In the genomic region with DNA sequence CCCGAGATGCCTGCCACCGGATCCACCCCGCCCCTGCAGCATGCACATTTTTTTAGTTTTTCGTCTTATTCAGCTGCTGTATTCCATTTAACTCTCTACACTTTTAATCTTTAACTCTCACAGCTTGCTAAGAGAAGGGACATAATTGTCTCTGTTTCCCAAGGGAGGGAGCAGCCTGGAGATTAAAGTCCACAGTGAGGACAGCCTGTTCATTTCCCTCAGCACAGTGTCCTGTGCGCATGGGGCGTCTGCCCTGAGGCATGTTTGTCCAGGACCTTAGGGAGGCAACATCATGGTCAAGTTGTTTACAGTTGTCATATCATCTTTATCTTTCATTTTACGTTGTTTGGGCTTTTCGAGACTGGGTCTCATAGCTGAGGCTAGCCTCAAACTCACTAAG, we compare ENCODE assay signal across 25 mouse cellular contexts. TPM values are rescaled to one million over a fixed set of nuclear protein-coding genes. Genes with fewer than 3 reads are reported as not detected.
A peak's percentile ranks its signal among the peaks of the same experiment; 100 is the strongest.
DNase-seq lines count a peak whose midpoint lies in the region; ATAC-seq and TF ChIP-seq lines count a peak whose summit lies in the region.
"Had no signal": no experiment of that assay in that cellular context is flagged by ENCODE, and none has a peak within 500 bp of the region (broad histone marks: within the 10 kb centered on the region; RNA-seq: fewer than 3 reads in every experiment).

No protein-coding gene starts in this region.

- H3K27ac ChIP-seq in liver, adult 2 months (replicated peaks; ENCODE audit: insufficient read depth, low read depth, low read length): peak overlapping the region; percentile 90
- peak overlapping the region; percentile 60; the same call in 1 of the 2 replicates for H3K27ac ChIP-seq in kidney, postnatal 0 days
- H3K27ac ChIP-seq in liver, postnatal 0 days (ENCODE audit: low read depth): peak overlapping the region; percentile 83
- no peak overlapping the region for H3K27ac ChIP-seq in heart, embryonic 10.5 days
- H3K27ac ChIP-seq: embryonic facial prominence, embryonic 15.5 days; forebrain, embryonic 15.5 days; heart, embryonic 13.5 days; hindbrain, postnatal 0 days; left cerebral cortex, adult 2 months; limb, embryonic 15.5 days had no signal

- WGBS in liver, adult 2 months: 31% methylated on average over 8 of the region's 8 CpGs
- WGBS in kidney, postnatal 0 days: 85% methylated on average over 8 of the region's 8 CpGs
- WGBS in liver, postnatal 0 days (ENCODE audit: insufficient replicate concordance): 74% methylated on average over 8 of the region's 8 CpGs
- 90% methylated on average over 8 of the region's 8 CpGs for WGBS in heart, embryonic 10.5 days

- no peaks in the 10 kb centered on the region for H3K27me3 ChIP-seq in liver, adult 2 months (ENCODE audit: control insufficient read depth, insufficient read depth, low read length)
- H3K27me3 ChIP-seq in kidney, postnatal 0 days (ENCODE audit: insufficient read depth, low read length): no peaks in the 10 kb centered on the region
- H3K27me3 ChIP-seq in liver, postnatal 0 days (ENCODE audit: insufficient read depth, low read length): no peaks in the 10 kb centered on the region
- no peaks in the 10 kb centered on the region for H3K27me3 ChIP-seq in heart, embryonic 10.5 days (ENCODE audit: insufficient read depth, poor library complexity, severe bottlenecking)
- H3K27me3 ChIP-seq: embryonic facial prominence, embryonic 15.5 days; forebrain, embryonic 15.5 days; heart, embryonic 13.5 days; limb, embryonic 15.5 days had no signal

- no peak for TF ChIP-seq CTCF in liver, adult 2 months (IDR thresholded peaks at IDR 0.05; ENCODE audit: low read depth, low read length)
- no peak for TF ChIP-seq CTCF in kidney, postnatal 0 days (IDR thresholded peaks at IDR 0.05; ENCODE audit: low read depth)
- TF ChIP-seq CTCF in liver, postnatal 0 days (IDR thresholded peaks at IDR 0.05; ENCODE audit: low read depth): no peak

- H3K4me2 ChIP-seq in kidney, postnatal 0 days (ENCODE audit: low read length): no peak overlapping the region
- no peak overlapping the region for H3K4me2 ChIP-seq in liver, postnatal 0 days (ENCODE audit: low read depth, low read length)
- H3K4me2 ChIP-seq: embryonic facial prominence, embryonic 15.5 days; forebrain, embryonic 15.5 days; heart, embryonic 13.5 days; limb, embryonic 15.5 days; midbrain, embryonic 11.5 days had no signal

- H3K79me2 ChIP-seq in liver, adult 2 months (ENCODE audit: control insufficient read depth, insufficient read depth, low read length): no peaks in the 10 kb centered on the region

- no peak for TF ChIP-seq POLR2A in liver, adult 2 months (IDR thresholded peaks at IDR 0.05; ENCODE audit: extremely low read depth, insufficient read depth, low read length)

- ATAC-seq in kidney, postnatal 0 days (replicated peaks; ENCODE audit: low FRiP score, low read depth): no peak; the same call in 1 of the 2 replicates
- no peak for ATAC-seq in liver, postnatal 0 days
- ATAC-seq in erythroid progenitor cell, adult 5-6 weeks (replicated peaks; ENCODE audit: low FRiP score, poor library complexity, severe bottlenecking): no peak
- ATAC-seq: forebrain, embryonic 15.5 days; hindbrain, postnatal 0 days had no signal

- peak overlapping the region; percentile 38 for H3K9ac ChIP-seq in liver, adult 2 months (ENCODE audit: low read depth, low read length)
- H3K9ac ChIP-seq in kidney, postnatal 0 days (ENCODE audit: low read depth, low read length): no peak overlapping the region
- H3K9ac ChIP-seq in liver, postnatal 0 days (replicated peaks): no peak overlapping the region
- H3K9ac ChIP-seq: embryonic facial prominence, embryonic 15.5 days; forebrain, embryonic 15.5 days; heart, embryonic 13.5 days; limb, embryonic 15.5 days had no signal

- H3K36me3 ChIP-seq in liver, adult 2 months (ENCODE audit: control insufficient read depth, insufficient read depth, low read length): no peaks in the 10 kb centered on the region
- H3K36me3 ChIP-seq in kidney, postnatal 0 days (ENCODE audit: insufficient read depth, low read length): no peaks in the 10 kb centered on the region
- H3K36me3 ChIP-seq in liver, postnatal 0 days (replicated peaks; ENCODE audit: insufficient read depth, low read length): no peaks in the 10 kb centered on the region
- H3K36me3 ChIP-seq in heart, embryonic 10.5 days: 0 out of 2 replicates have a peak, but pooled peaks cover 2% of the 10 kb centered on the region
- H3K36me3 ChIP-seq: embryonic facial prominence, embryonic 15.5 days; forebrain, embryonic 15.5 days; limb, embryonic 15.5 days had no signal

- DNase-seq in liver, adult 2 months (ENCODE audit: extremely low read depth, low read depth, low spot score): peak; percentile 95
- DNase-seq in liver: no peak
- DNase-seq in kidney, adult 18-20 months: peak; percentile 78
- DNase-seq in kidney, postnatal 0 days (ENCODE audit: low spot score): no peak
- no peak for DNase-seq in liver, postnatal 0 days
- DNase-seq in heart, embryonic 10.5 days (ENCODE audit: low spot score): no peak
- DNase-seq in lung, postnatal 10 days: no peak
- DNase-seq: adrenal gland, postnatal 10 days; cerebellum, adult 9-10 months; gastrocnemius, postnatal 10 days; heart, adult 11 months; heart, postnatal 14 days; layer of hippocampus, adult 9-11 months; left cerebral cortex, postnatal 4 days; thymus, postnatal 14 days had no signal

- no peak overlapping the region for H3K4me3 ChIP-seq in liver, adult 2 months (ENCODE audit: insufficient read depth, low read depth, low read length)
- H3K4me3 ChIP-seq in kidney, postnatal 0 days (replicated peaks; ENCODE audit: low read depth, low read length): no peak overlapping the region
- H3K4me3 ChIP-seq in liver, postnatal 0 days (ENCODE audit: low read depth, low read length): no peak overlapping the region
- H3K4me3 ChIP-seq in heart, embryonic 10.5 days: no peak overlapping the region
- H3K4me3 ChIP-seq: embryonic facial prominence, embryonic 15.5 days; forebrain, embryonic 15.5 days; heart, embryonic 13.5 days; left cerebral cortex, adult 2 months; limb, embryonic 15.5 days had no signal

- no peaks in the 10 kb centered on the region for H3K9me3 ChIP-seq in kidney, postnatal 0 days (replicated peaks; ENCODE audit: low read length)
- H3K9me3 ChIP-seq in liver, postnatal 0 days (ENCODE audit: low read length): no peaks in the 10 kb centered on the region
- no peaks in the 10 kb centered on the region for H3K9me3 ChIP-seq in heart, embryonic 10.5 days
- H3K9me3 ChIP-seq: embryonic facial prominence, embryonic 15.5 days; forebrain, embryonic 15.5 days; heart, embryonic 13.5 days; limb, embryonic 15.5 days had no signal

- peaks cover 37% of the 10 kb centered on the region for H3K4me1 ChIP-seq in liver, adult 2 months (ENCODE audit: control insufficient read depth, insufficient read depth, low read length)
- H3K4me1 ChIP-seq in kidney, postnatal 0 days (replicated peaks; ENCODE audit: insufficient read depth, low read length): peaks cover 4% of the 10 kb centered on the region; the same call in 1 of the 2 replicates
- peaks cover 66% of the 10 kb centered on the region for H3K4me1 ChIP-seq in liver, postnatal 0 days (ENCODE audit: insufficient read depth)
- peaks cover 44% of the 10 kb centered on the region for H3K4me1 ChIP-seq in heart, embryonic 10.5 days

- TF ChIP-seq EP300 in liver, postnatal 0 days (IDR thresholded peaks at IDR 0.05; ENCODE audit: low read depth): peak; percentile 46; the same call in 1 of the 2 replicates

RNA-seq across cellular contexts. Expression of a gene that starts 8.2 kb away (rescaled TPM):
- 56.9 and 65.1 TPM in 2 replicates for total RNA-seq in liver, adult 2 months (2014; rRNA removed)
- 45.6 and 69.7 TPM in 2 replicates for polyA plus RNA-seq in liver, adult 2 months (2012; rRNA removed)
- 51.6 and 64.0 TPM in 2 replicates for polyA plus RNA-seq in kidney, postnatal 0 days (2015; fragmentation: Nextera tagmentation; extraction: Ambion mirVana)
- 96.8 and 101 TPM in 2 replicates for polyA plus RNA-seq in liver, postnatal 0 days (2015; fragmentation: Nextera tagmentation; extraction: Ambion mirVana)
- 124 and 134 TPM in 2 replicates for polyA plus RNA-seq in heart, embryonic 10.5 days (2016; fragmentation: Nextera tagmentation; extraction: Ambion mirVana)
- 462 and 532 TPM in 2 replicates for total RNA-seq in erythroid progenitor cell, adult 5-6 weeks (2015; ENCODE audit: low replicate concordance)
- 549 and 716 TPM in 2 replicates for total RNA-seq in erythroid progenitor cell, adult 5-6 weeks (2017; ENCODE audit: low replicate concordance)

RNA-seq across cellular contexts. Expression of a gene that starts 8.4 kb away (rescaled TPM):
- 119 and 136 TPM in 2 replicates for total RNA-seq in liver, adult 2 months (2014; rRNA removed)
- polyA plus RNA-seq in liver, adult 2 months (2012; rRNA removed): 117 and 144 TPM in 2 replicates
- 4.5 and 5.4 TPM in 2 replicates for polyA plus RNA-seq in kidney, postnatal 0 days (2015; fragmentation: Nextera tagmentation; extraction: Ambion mirVana)
- polyA plus RNA-seq in liver, postnatal 0 days (2015; fragmentation: Nextera tagmentation; extraction: Ambion mirVana): 32.9 and 34.4 TPM in 2 replicates
- 8.8 and 13.5 TPM in 2 replicates for polyA plus RNA-seq in heart, embryonic 10.5 days (2016; fragmentation: Nextera tagmentation; extraction: Ambion mirVana)
- total RNA-seq in erythroid progenitor cell, adult 5-6 weeks (2015; ENCODE audit: low replicate concordance): 38.6 and 38.9 TPM in 2 replicates
- total RNA-seq in erythroid progenitor cell, adult 5-6 weeks (2017; ENCODE audit: low replicate concordance): 70.3 and 75.6 TPM in 2 replicates

RNA-seq across cellular contexts. Expression of a gene that starts 15.0 kb away (rescaled TPM):
- total RNA-seq in liver, adult 2 months (2014; rRNA removed): 0.65 and 2.0 TPM in 2 replicates
- polyA plus RNA-seq in liver, adult 2 months (2012; rRNA removed): 0.82 and 0.92 TPM in 2 replicates
- polyA plus RNA-seq in kidney, postnatal 0 days (2015; fragmentation: Nextera tagmentation; extraction: Ambion mirVana): 145 and 155 TPM in 2 replicates
- 193 and 197 TPM in 2 replicates for polyA plus RNA-seq in liver, postnatal 0 days (2015; fragmentation: Nextera tagmentation; extraction: Ambion mirVana)
- polyA plus RNA-seq in heart, embryonic 10.5 days (2016; fragmentation: Nextera tagmentation; extraction: Ambion mirVana): 275 and 334 TPM in 2 replicates
- 782 and 936 TPM in 2 replicates for total RNA-seq in erythroid progenitor cell, adult 5-6 weeks (2015; ENCODE audit: low replicate concordance)
- 871 and 1,077 TPM in 2 replicates for total RNA-seq in erythroid progenitor cell, adult 5-6 weeks (2017; ENCODE audit: low replicate concordance)

RNA-seq across cellular contexts. Expression of a gene that starts 24.6 kb away (rescaled TPM):
- 0.37 and 0.40 TPM in 2 replicates for total RNA-seq in liver, adult 2 months (2014; rRNA removed)
- polyA plus RNA-seq in liver, adult 2 months (2012; rRNA removed): 0.21 and 0.40 TPM in 2 replicates
- 0.19 and 0.21 TPM in 2 replicates for polyA plus RNA-seq in kidney, postnatal 0 days (2015; fragmentation: Nextera tagmentation; extraction: Ambion mirVana)
- polyA plus RNA-seq in liver, postnatal 0 days (2015; fragmentation: Nextera tagmentation; extraction: Ambion mirVana): 0.33 and 0.48 TPM in 2 replicates
- 1.1 TPM in 2 replicates for polyA plus RNA-seq in heart, embryonic 10.5 days (2016; fragmentation: Nextera tagmentation; extraction: Ambion mirVana)
- total RNA-seq in erythroid progenitor cell, adult 5-6 weeks (2015; ENCODE audit: low replicate concordance): 72.1 and 80.7 TPM in 2 replicates
- 3.4 and 18.5 TPM in 2 replicates for total RNA-seq in erythroid progenitor cell, adult 5-6 weeks (2017; ENCODE audit: low replicate concordance)
- total RNA-seq: hindbrain, postnatal 0 days; midbrain, postnatal 0 days had no signal
- polyA plus RNA-seq: large intestine, adult 2 months had no signal

RNA-seq across cellular contexts. Expression of a gene that starts 24.6 kb away (rescaled TPM):
- 37.9 and 54.2 TPM in 2 replicates for total RNA-seq in liver, adult 2 months (2014; rRNA removed)
- polyA plus RNA-seq in liver, adult 2 months (2012; rRNA removed): 124 and 152 TPM in 2 replicates
- 107 and 115 TPM in 2 replicates for polyA plus RNA-seq in kidney, postnatal 0 days (2015; fragmentation: Nextera tagmentation; extraction: Ambion mirVana)
- polyA plus RNA-seq in liver, postnatal 0 days (2015; fragmentation: Nextera tagmentation; extraction: Ambion mirVana): 60.6 and 62.2 TPM in 2 replicates
- 68.1 and 76.3 TPM in 2 replicates for polyA plus RNA-seq in heart, embryonic 10.5 days (2016; fragmentation: Nextera tagmentation; extraction: Ambion mirVana)
- total RNA-seq in erythroid progenitor cell, adult 5-6 weeks (2015; ENCODE audit: low replicate concordance): 65.4 and 86.5 TPM in 2 replicates
- total RNA-seq in erythroid progenitor cell, adult 5-6 weeks (2017; ENCODE audit: low replicate concordance): 35.0 and 41.8 TPM in 2 replicates

Comparison
In these comparisons a context has a peak if more than half of its experiments do, and no peak if none do; other contexts are left out.
1. DNase-seq: peak in liver, adult 2 months (single experiment) and kidney, adult 18-20 months (single experiment); none in liver (single experiment), kidney, postnatal 0 days (single experiment), liver, postnatal 0 days (single experiment), heart, embryonic 10.5 days (single experiment) and lung, postnatal 10 days (single experiment).
2. RNA of a gene that starts 15.0 kb away (polyA plus RNA-seq): 275 to 334 TPM in heart, embryonic 10.5 days, 193 to 197 TPM in liver, postnatal 0 days and 145 to 155 TPM in kidney, postnatal 0 days; 0.82 to 0.92 TPM in liver, adult 2 months; every median in the first group is over 10 times any median in the second.